ENCODE assay signal across 30 mouse cellular contexts in genomic region chr8:34440771-34441170, GRCm38 (mm10).
A peak's percentile ranks its signal among the peaks of the same experiment; 100 is the strongest.
DNase-seq lines count a peak whose midpoint lies in the region; ATAC-seq and TF ChIP-seq lines count a peak whose summit lies in the region.
"Had no signal": no experiment of that assay in that cellular context is flagged by ENCODE, and none has a peak within 500 bp of the region (broad histone marks: within the 10 kb centered on the region; RNA-seq: fewer than 3 reads in every experiment).

No protein-coding gene starts in this region.

- no peaks in the 10 kb centered on the region for H3K27me3 ChIP-seq in kidney, embryonic 14.5 days (ENCODE audit: control insufficient read depth, insufficient read depth, low read length)
- no peaks in the 10 kb centered on the region for H3K27me3 ChIP-seq in kidney, embryonic 15.5 days
- H3K27me3 ChIP-seq: embryonic facial prominence, embryonic 15.5 days; forebrain, embryonic 12.5 days; intestine, embryonic 15.5 days; midbrain, embryonic 15.5 days; neural tube, embryonic 15.5 days had no signal

- no peak overlapping the region for H3K4me2 ChIP-seq in kidney, embryonic 14.5 days (replicated peaks; ENCODE audit: low read depth, low read length)
- H3K4me2 ChIP-seq in kidney, embryonic 15.5 days, result no peak overlapping the region
- H3K4me2 ChIP-seq: embryonic facial prominence, embryonic 15.5 days; forebrain, embryonic 12.5 days; intestine, embryonic 15.5 days; midbrain, embryonic 15.5 days; neural tube, embryonic 15.5 days had no signal

- no peaks in the 10 kb centered on the region for H3K36me3 ChIP-seq in kidney, embryonic 14.5 days (ENCODE audit: control insufficient read depth, insufficient read depth, low read length)
- H3K36me3 ChIP-seq in kidney, embryonic 15.5 days, result no peaks in the 10 kb centered on the region
- H3K36me3 ChIP-seq: embryonic facial prominence, embryonic 10.5 days; embryonic facial prominence, embryonic 15.5 days; forebrain, embryonic 12.5 days; G1E; hindbrain, embryonic 10.5 days; intestine, embryonic 15.5 days; midbrain, embryonic 15.5 days; neural tube, embryonic 15.5 days had no signal

- no peak for TF ChIP-seq CTCF in layer of hippocampus, adult 2 months (conservative IDR thresholded peaks at IDR 0.05)

- 80% methylated on average over 4 of the region's 4 CpGs for WGBS in kidney, embryonic 14.5 days
- 70% methylated on average over 4 of the region's 4 CpGs for WGBS in kidney, embryonic 15.5 days

- peak; percentile 30 for DNase-seq in kidney, adult 11 months
- peak; percentile 29 for DNase-seq in kidney, adult 18-20 months
- peak; percentile 28 to 41 for DNase-seq in kidney, postnatal 25 days
- DNase-seq in spleen, postnatal 4 days (ENCODE audit: low spot score in 2 of 2), result no peak
- no peak for DNase-seq in layer of hippocampus, adult 2 months (ENCODE audit: low spot score in 2 of 2)
- no peak for DNase-seq in gastrocnemius, adult 8-10 months (ENCODE audit: low spot score in 2 of 2)
- DNase-seq: adrenal gland, adult 8-10 months; cerebellum, adult 2 months; cerebellum, postnatal 14 days; forebrain, postnatal 0 days; gastrocnemius, postnatal 10 days; heart, postnatal 14 days; layer of hippocampus, postnatal 36 days; left cerebral cortex, postnatal 4 days; lung, adult 18-20 months; right cerebral cortex, adult 18-20 months; spleen, adult 18-20 months had no signal

- H3K9ac ChIP-seq in kidney, embryonic 14.5 days (ENCODE audit: low read depth, low read length), result no peak overlapping the region
- H3K9ac ChIP-seq in kidney, embryonic 15.5 days, result no peak overlapping the region
- H3K9ac ChIP-seq: embryonic facial prominence, embryonic 15.5 days; forebrain, embryonic 12.5 days; forebrain, postnatal 0 days; intestine, embryonic 15.5 days; midbrain, embryonic 15.5 days; neural tube, embryonic 15.5 days had no signal

- no peak overlapping the region for H3K27ac ChIP-seq in kidney, embryonic 14.5 days (ENCODE audit: low read depth, low read length)
- H3K27ac ChIP-seq in kidney, embryonic 15.5 days, result no peak overlapping the region
- no peak overlapping the region for H3K27ac ChIP-seq in layer of hippocampus, adult 2 months
- H3K27ac ChIP-seq: embryonic facial prominence, embryonic 10.5 days; embryonic facial prominence, embryonic 15.5 days; forebrain, embryonic 12.5 days; hindbrain, embryonic 10.5 days; hindbrain, postnatal 0 days; intestine, embryonic 15.5 days; macrophage; midbrain, embryonic 15.5 days; neural tube, embryonic 15.5 days had no signal

- no peak overlapping the region for H3K4me3 ChIP-seq in kidney, embryonic 14.5 days (ENCODE audit: low read length)
- no peak overlapping the region for H3K4me3 ChIP-seq in kidney, embryonic 15.5 days (replicated peaks)
- no peak overlapping the region for H3K4me3 ChIP-seq in layer of hippocampus, adult 2 months
- H3K4me3 ChIP-seq: embryonic facial prominence, embryonic 10.5 days; embryonic facial prominence, embryonic 15.5 days; forebrain, embryonic 12.5 days; hindbrain, embryonic 10.5 days; intestine, embryonic 15.5 days; midbrain, embryonic 15.5 days; neural tube, embryonic 15.5 days had no signal

- H3K4me1 ChIP-seq in kidney, embryonic 14.5 days (ENCODE audit: control insufficient read depth, insufficient read depth, low read length), result no peaks in the 10 kb centered on the region
- 0 out of 2 replicates have a peak, but pooled peaks cover 2% of the 10 kb centered on the region for H3K4me1 ChIP-seq in kidney, embryonic 15.5 days
- H3K4me1 ChIP-seq: embryonic facial prominence, embryonic 15.5 days; forebrain, embryonic 12.5 days; intestine, embryonic 15.5 days; midbrain, embryonic 15.5 days; neural tube, embryonic 15.5 days had no signal

- no peaks in the 10 kb centered on the region for H3K9me3 ChIP-seq in kidney, embryonic 14.5 days (ENCODE audit: control insufficient read depth, low read length)
- H3K9me3 ChIP-seq in kidney, embryonic 15.5 days (replicated peaks), result no peaks in the 10 kb centered on the region
- H3K9me3 ChIP-seq: embryonic facial prominence, embryonic 10.5 days; embryonic facial prominence, embryonic 15.5 days; forebrain, embryonic 12.5 days; G1E; hindbrain, embryonic 10.5 days; intestine, embryonic 15.5 days; midbrain, embryonic 15.5 days; neural tube, embryonic 15.5 days had no signal

- no peak for ATAC-seq in kidney, embryonic 14.5 days (ENCODE audit: low FRiP score, low TSS enrichment)
- 0 out of 2 replicates have a peak, but pooled peaks have one; percentile 46 for ATAC-seq in kidney, embryonic 15.5 days (replicated peaks; ENCODE audit: low FRiP score)
- ATAC-seq: forebrain, postnatal 0 days; hindbrain, postnatal 0 days; intestine, embryonic 15.5 days; lung, postnatal 0 days; midbrain, embryonic 15.5 days had no signal

Comparison
In these comparisons a context has a peak if more than half of its experiments do, and no peak if none do; other contexts are left out.
1. DNase-seq: peak in kidney, adult 11 months (single experiment), kidney, adult 18-20 months (single experiment) and kidney, postnatal 25 days (2 of 2); none in spleen, postnatal 4 days (0 of 2), layer of hippocampus, adult 2 months (0 of 2) and gastrocnemius, adult 8-10 months (0 of 2).